Mouse (Mus musculus): ENCODE data around the gene Letmd1. TPM values are rescaled to one million over a fixed set of nuclear protein-coding genes. Genes with fewer than 3 reads are reported as not detected.

Gene Letmd1
- total RNA-seq, 2 experiments from 2014 or later, result 9.2 to 10.5 TPM

- intact Hi-C loops (cut with DNase I; ENCODE audit: low total_unique reads), result no loop called here
- no peak for DNase-seq
Observed at GRCm38 (mm10) chr15:100446887-100447286, 21.9 kb upstream of the Letmd1 start.

GRCm38 (mm10) chr15:100448572-100448971 lies 20.3 kb upstream of the Letmd1 start:
- intact Hi-C loops (cut with DNase I; ENCODE audit: low total_unique reads), result no loop called here
- DNase-seq, result no peak

GRCm38 (mm10) chr15:100449495-100449894 lies 19.3 kb upstream of the Letmd1 start:
- DNase-seq, result no peak
- intact Hi-C loops (cut with DNase I; ENCODE audit: low total_unique reads), result no loop called here

GRCm38 (mm10) chr15:100451245-100451644 lies 17.6 kb upstream of the Letmd1 start:
- DNase-seq, result peak; percentile 64
- intact Hi-C loops (cut with DNase I; ENCODE audit: low total_unique reads), result no loop called here

- intact Hi-C loops (cut with DNase I; ENCODE audit: low total_unique reads), result no loop called here
Observed at GRCm38 (mm10) chr15:100452486-100452885, 16.3 kb upstream of the Letmd1 start.

GRCm38 (mm10) chr15:100456356-100456991 lies 12.3 kb upstream of the Letmd1 start:
- intact Hi-C loops (cut with DNase I; ENCODE audit: low total_unique reads), result loop anchor here (5.0 kb wide), 2 partner anchors 114 to 189 kb away; no protein-coding TSS in a partner anchor
- DNase-seq, result no peak

More at GRCm38 (mm10) chr15:100452486-100452885, 16.3 kb upstream of the Letmd1 start:
- DNase-seq, result no peak

- DNase-seq, result peak; percentile 72
- intact Hi-C loops (cut with DNase I; ENCODE audit: low total_unique reads), result loop anchor here (5.0 kb wide), 2 partner anchors 115 to 190 kb away; no protein-coding TSS in a partner anchor
Observed at GRCm38 (mm10) chr15:100457340-100457739, 11.5 kb upstream of the Letmd1 start.

GRCm38 (mm10) chr15:100458055-100458454 lies 10.8 kb upstream of the Letmd1 start:
- DNase-seq, result peak; percentile 52
- intact Hi-C loops (cut with DNase I; ENCODE audit: low total_unique reads), result loop anchor here (5.0 kb wide), 2 partner anchors 116 to 191 kb away; no protein-coding TSS in a partner anchor

GRCm38 (mm10) chr15:100460942-100461341 lies 7.9 kb upstream of the Letmd1 start:
- intact Hi-C loops (cut with DNase I; ENCODE audit: low total_unique reads), result no loop called here

GRCm38 (mm10) chr15:100461646-100462045 lies 7.2 kb upstream of the Letmd1 start:
- no peak for DNase-seq
- intact Hi-C loops (cut with DNase I; ENCODE audit: low total_unique reads), result no loop called here

More at GRCm38 (mm10) chr15:100460942-100461341, 7.9 kb upstream of the Letmd1 start:
- no peak for DNase-seq

GRCm38 (mm10) chr15:100462086-100462485 lies 6.7 kb upstream of the Letmd1 start:
- intact Hi-C loops (cut with DNase I; ENCODE audit: low total_unique reads), result no loop called here
- no peak for DNase-seq

GRCm38 (mm10) chr15:100463712-100464111 lies 5.1 kb upstream of the Letmd1 start:
- intact Hi-C loops (cut with DNase I; ENCODE audit: low total_unique reads), result no loop called here
- DNase-seq, result peak; percentile 56

- intact Hi-C loops (cut with DNase I; ENCODE audit: low total_unique reads), result loop anchor here (5.0 kb wide), 1 partner anchor 217 kb away; no protein-coding TSS in a partner anchor
- no peak for DNase-seq
Observed at GRCm38 (mm10) chr15:100465432-100465831, 3.4 kb upstream of the Letmd1 start.

- intact Hi-C loops (cut with DNase I; ENCODE audit: low total_unique reads), result loop anchor here (5.0 kb wide), 1 partner anchor 215 kb away; no protein-coding TSS in a partner anchor
- no peak for DNase-seq
Observed at GRCm38 (mm10) chr15:100467738-100468137, 1.1 kb upstream of the Letmd1 start.

- DNase-seq, result no peak
- intact Hi-C loops (cut with DNase I; ENCODE audit: low total_unique reads), result loop anchor here (5.0 kb wide), 1 partner anchor 213 kb away; no protein-coding TSS in a partner anchor
Observed at GRCm38 (mm10) chr15:100469189-100469545, 344 bp downstream of the Letmd1 start.

GRCm38 (mm10) chr15:100470037-100470436 lies 1.2 kb downstream of the Letmd1 start:
- intact Hi-C loops (cut with DNase I; ENCODE audit: low total_unique reads), result no loop called here
- DNase-seq, result no peak

- intact Hi-C loops (cut with DNase I; ENCODE audit: low total_unique reads), result no loop called here
- DNase-seq, result no peak
Observed at GRCm38 (mm10) chr15:100473926-100474503, 5.2 kb downstream of the Letmd1 start.

GRCm38 (mm10) chr15:100478351-100478750 lies 9.5 kb downstream of the Letmd1 start:
- intact Hi-C loops (cut with DNase I; ENCODE audit: low total_unique reads), result no loop called here
- no peak for DNase-seq

GRCm38 (mm10) chr15:100478925-100479324 lies 10.1 kb downstream of the Letmd1 start:
- intact Hi-C loops (cut with DNase I; ENCODE audit: low total_unique reads), result no loop called here
- DNase-seq, result no peak

- intact Hi-C loops (cut with DNase I; ENCODE audit: low total_unique reads), result no loop called here
- DNase-seq, result peak; percentile 33
Observed at GRCm38 (mm10) chr15:100485576-100485975, 16.8 kb downstream of the Letmd1 start.

GRCm38 (mm10) chr15:100486450-100486849 lies 17.6 kb downstream of the Letmd1 start:
- intact Hi-C loops (cut with DNase I; ENCODE audit: low total_unique reads), result no loop called here
- DNase-seq, result no peak

All from gastrocnemius, postnatal 14 days (tissue).